Mouse (Mus musculus) natural killer cell, adult 2 months (primary cell): ENCODE results near the gene Sfi1.
A peak's percentile ranks its signal among the peaks of the same experiment; 100 is the strongest.
"Not testable (repeated sequence)": the region's sequence is repeated elsewhere in the genome, so short reads cannot be mapped to it uniquely, and the experiment has no call there.

Experiments
- DNase-seq, 2 experiments: peaks; one replicate each; pipeline ENCODE4 v3.0.0; 2022; ENCODE audit warnings: low spot score in 2 of 2

Gene Sfi1

GRCm38 (mm10) chr11:3173425-3174318 lies 19.6 kb downstream of the Sfi1 start:
- peak; percentile 46 to 57 for DNase-seq

GRCm38 (mm10) chr11:3172526-3172925 lies 20.7 kb downstream of the Sfi1 start:
- not testable (repeated sequence) for DNase-seq

DNA sequence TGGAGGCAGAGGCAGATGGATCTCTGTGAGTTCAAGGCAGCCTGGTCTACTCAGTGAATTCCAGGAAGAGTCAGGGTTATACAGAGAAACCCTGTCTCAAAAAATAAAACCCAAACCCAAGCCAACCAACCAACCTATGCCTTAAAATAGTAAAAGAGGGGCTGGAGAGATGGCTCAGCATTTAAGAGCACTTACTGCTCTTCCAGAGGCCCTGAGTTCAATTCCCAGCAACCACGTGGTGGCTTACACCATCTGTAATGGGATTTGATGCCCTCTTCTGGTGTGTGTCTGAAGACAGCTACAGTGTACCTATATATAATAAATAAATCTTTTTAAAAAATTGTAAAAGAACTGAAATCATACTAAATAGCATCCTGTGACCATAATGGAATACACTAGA lies 21.3 kb downstream of the Sfi1 start:
- DNase-seq = peak; percentile 36 to 46

DNA sequence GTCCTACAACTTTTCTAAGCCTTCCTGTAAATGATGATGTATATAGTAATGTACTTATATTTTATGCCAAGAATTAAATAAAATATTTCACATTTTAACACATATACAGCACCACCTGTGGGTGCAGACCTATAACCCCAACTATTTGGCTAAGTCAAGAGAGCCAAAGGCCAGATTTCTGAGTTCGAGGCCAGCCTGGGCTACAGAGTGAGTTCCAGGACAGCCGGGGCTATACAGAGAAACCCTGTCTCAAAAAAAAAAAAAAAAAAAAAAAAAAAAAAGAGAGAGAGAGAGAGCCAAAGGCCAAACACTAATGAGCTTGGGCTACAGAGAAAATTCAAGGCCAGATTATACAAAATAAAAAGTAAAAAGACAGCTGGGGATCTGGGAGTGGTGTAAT lies 24.2 kb downstream of the Sfi1 start:
- peak in 1 of 2 experiments; percentile 24 for DNase-seq

- DNase-seq = peak; percentile 45 to 48
Measured at GRCm38 (mm10) chr11:3167571-3168001, 25.7 kb downstream of the Sfi1 start.

GRCm38 (mm10) chr11:3167129-3167528 lies 26.1 kb downstream of the Sfi1 start:
- DNase-seq = not testable (repeated sequence)

DNA sequence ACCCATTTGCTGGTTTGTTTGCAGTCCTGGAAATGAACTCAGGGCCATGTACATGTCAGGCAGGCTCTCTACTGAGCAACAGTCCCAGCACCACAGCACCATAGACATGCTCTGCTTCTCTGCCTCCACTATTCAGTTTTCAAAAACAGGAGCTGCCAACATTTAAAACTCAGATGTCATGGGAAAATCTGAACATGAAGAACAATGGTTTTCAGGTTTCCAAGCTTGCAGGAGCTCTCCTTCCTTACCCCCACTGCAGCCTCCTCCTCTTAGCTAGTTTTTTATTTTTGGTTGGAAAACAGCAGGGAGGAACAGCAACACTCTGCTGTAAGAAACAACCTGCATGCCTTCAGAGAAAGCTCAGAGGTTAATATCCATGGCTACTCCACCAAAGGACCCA lies 26.9 kb downstream of the Sfi1 start:
- DNase-seq = peak in 1 of 2 experiments; percentile 20

GRCm38 (mm10) chr11:3165210-3165782 lies 28.0 kb downstream of the Sfi1 start:
- not testable (repeated sequence) for DNase-seq

DNA sequence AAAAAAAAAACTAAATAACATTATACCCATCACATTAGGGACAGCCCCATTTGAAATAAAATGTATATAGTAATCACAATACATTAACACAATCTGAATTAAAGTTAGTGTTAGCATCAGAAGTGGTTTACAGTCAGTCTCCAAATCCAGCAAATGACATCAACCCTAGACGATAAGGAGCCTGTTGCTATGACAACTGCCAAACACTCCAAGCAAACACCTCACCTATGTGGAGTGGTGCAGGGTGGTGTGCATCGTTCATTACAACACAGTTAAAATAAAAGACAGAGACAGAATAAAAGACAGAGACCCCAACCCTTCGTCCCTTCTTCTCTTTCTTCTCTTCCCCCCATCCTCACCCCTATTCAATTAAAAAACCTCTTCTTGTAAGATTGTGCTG lies 29.6 kb downstream of the Sfi1 start:
- DNase-seq = not testable (repeated sequence)

- DNase-seq = peak in 1 of 2 experiments; percentile 31
Measured at GRCm38 (mm10) chr11:3163122-3163521, 30.1 kb downstream of the Sfi1 start.

DNA sequence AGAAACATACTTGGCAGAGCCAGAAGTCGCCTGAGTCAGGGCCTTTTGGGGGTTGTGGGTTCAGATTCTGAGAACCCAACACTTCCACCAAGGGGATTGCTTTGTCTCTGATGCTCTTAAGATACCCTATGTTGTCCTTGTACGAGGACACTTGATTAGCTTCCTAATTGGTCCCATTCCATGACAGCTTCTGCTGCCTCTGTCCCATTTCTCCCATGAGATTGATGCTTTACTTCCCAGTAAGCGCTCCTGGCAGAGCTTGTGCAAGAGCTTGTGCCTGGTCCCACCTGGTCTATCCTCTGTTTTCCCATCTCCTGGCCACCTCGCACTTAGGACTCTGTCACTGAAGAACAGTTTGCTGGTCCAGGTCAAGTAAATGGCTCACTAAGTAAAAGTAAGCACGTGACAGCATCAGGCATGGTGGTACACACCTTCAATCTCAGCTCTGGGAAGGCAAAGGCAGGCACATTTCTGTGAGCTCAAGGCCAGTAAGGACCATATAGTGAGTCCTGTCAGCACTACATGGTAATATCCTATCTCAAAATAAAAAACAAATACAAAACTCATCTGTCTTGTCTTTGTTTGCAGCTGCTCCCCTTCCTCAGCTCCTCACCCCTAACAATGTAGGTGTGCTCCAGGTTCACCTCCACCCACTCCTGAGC lies 30.9 kb downstream of the Sfi1 start:
- peak; percentile 62 to 65 for DNase-seq

- DNase-seq = peak; percentile 58 to 62
Measured at GRCm38 (mm10) chr11:3161370-3161769, 31.9 kb downstream of the Sfi1 start.

DNA sequence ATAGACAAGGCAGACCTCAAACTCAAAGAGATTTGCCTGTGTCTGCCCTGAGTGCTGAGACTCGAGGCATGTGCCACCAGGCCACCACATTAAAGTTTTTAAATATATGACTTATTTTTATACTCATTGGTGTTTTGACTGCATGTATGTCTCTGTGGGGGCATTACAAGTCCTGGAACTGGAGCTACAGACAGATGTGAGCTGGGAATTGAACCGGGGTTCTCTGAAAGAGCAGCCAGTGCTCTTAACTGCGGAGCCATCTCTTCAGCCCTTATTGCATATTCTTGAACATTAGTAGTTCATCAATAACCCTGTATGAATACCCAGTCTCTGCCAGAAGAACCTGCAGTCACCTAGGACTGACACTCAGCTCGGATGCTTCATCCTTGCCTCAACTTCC lies 34.5 kb downstream of the Sfi1 start:
- not testable (repeated sequence) for DNase-seq

DNA sequence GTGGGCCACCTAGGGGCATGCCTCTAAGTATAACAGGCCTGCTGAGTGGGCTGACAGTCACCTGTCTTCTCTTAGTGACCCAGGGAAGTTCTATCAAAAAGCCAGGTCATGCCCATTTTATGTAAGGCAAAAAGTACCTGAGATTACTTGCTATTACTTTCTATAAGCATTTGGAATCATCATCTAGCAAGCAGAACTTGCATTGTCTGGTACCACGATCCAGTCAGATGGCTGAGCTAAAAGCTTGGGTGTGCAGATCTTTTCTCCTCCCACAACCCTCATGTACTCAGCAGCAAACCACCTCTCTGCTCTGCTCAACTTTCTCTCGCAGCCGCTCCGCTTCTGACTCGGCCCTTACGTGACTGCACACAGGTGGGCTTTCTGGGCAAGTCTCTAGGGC lies 35.3 kb downstream of the Sfi1 start:
- DNase-seq = not testable (repeated sequence)

- DNase-seq = not testable (repeated sequence)
Measured at GRCm38 (mm10) chr11:3156991-3157390, 36.3 kb downstream of the Sfi1 start.

DNA sequence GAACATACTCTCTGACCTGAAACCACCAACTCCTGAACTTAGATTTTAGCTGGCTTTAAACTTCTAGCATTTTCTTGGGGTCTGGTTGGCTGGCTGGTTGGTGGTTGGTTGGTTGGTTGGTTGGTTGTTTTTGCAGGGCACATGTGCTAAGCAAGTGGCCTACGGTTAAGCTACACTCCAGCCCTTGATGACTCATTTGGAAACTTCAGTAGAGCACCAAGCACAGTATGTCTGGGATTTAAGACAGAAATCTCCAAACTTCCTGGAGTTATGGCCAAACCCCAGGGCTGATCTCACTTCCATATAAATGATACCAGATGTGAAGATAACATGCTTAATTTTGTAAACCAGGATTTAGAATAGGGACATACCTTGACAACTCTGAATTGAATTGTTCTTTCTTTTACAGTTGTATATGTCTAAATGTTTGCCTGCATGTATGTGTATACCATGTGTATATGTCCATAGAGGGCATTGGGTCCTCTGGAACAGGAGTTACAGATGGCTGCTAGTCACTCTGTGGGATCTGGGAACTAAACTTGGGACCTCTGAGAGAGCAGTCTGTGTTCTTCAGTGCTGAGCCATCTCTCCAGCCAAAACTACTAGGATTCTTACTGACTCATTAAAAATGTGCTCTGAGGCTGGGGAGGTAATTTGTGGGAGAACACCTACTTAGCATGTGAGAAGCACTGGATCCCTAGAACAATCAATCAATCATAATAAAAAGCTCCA lies 39.4 kb downstream of the Sfi1 start:
- peak; percentile 75 to 83 for DNase-seq

- DNase-seq = peak in 1 of 2 experiments; percentile 34
Measured at GRCm38 (mm10) chr11:3151358-3151757, 41.9 kb downstream of the Sfi1 start.

- not testable (repeated sequence) for DNase-seq
Measured at GRCm38 (mm10) chr11:3150677-3151003, 42.6 kb downstream of the Sfi1 start.

DNA sequence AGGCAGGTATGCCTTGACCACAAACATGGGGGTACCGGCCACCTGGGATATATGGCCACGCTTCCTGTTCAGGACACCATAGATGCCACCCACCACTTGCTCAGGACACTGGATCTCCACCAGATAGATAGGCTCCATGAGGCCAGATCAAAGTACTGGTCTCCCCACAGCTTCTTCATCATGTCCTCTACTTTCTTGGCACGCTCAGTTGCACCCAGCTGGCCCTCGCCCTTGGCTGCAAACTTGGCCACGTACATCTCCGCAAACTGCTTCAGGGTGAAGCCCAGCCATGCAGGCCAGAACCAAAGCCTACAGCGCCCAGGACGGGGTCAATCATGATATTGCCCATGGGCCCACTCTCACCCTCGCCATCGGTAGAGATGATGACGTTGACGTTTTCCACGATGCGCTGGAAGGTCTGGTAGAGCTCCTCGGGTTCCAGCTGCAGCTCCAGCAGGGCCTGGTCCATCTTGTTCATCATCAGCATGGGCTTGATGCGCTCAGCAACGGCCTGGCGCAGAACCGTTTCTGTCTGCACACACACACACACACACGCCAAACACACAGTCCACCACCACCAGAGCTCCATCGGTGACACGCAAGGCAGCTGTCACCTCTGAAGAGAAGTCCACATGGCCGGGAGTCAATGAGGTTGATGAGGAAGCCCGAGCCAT lies 43.1 kb downstream of the Sfi1 start:
- DNase-seq = not testable (repeated sequence)

- DNase-seq = not testable (repeated sequence)
Measured at GRCm38 (mm10) chr11:3149471-3149870, 43.8 kb downstream of the Sfi1 start.

DNA sequence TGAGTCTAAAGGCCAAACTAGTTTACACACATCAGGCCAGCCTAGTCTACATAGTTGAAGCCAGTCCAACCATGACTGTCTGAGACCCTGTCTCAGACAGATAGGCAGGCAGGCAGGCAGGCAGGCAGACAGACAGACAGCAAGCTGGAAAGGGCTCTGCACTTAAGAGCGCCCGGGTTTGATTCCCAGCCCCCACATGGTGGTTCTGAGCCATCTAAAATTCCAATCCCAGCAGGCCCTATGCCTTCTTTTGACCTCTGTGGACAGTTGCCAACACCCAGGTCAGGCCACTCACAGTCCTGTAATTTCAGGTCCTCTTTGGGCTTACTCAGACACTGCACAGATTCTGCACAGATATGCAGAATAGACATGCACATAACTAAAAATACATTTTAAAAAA lies 46.5 kb downstream of the Sfi1 start:
- DNase-seq = not testable (repeated sequence)
